ENCODE assay signal across 16 mouse cellular contexts in the genomic region with DNA sequence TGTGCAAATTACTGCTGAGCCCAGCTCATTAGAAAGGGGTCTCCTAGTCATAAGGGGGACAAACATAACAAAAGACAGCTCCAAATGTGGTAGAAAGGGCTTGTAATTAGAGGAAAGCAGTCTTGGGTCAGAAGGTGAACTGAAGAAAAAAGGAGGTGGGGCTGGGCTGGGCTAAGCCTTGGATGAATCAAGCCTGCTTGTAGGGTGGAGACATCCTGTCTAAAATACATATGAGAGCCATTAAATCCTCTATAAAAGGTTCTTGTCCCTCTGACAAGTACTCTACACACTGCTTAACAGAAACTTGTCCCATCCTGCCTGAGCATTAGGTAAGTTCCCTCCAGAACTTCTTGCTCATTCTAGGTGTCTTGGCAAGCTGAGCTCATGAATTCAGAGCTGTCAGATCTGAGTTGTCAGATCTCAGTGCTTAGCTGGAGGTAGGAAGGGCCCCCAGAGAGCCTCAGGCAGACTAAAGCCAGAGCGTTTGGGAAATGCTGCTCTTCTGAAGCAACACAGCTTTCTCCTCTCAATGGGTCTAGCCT. TPM values are rescaled to one million over a fixed set of nuclear protein-coding genes. Genes with fewer than 3 reads are reported as not detected.
"Had no signal": no experiment of that assay in that cellular context is flagged by ENCODE, and none has a peak within 500 bp of the region (broad histone marks: within the 10 kb centered on the region; RNA-seq: fewer than 3 reads in every experiment).

A gene (plus strand): TSS at position 278 of the 542 bp plus-strand sequence.

- H3K4me1 ChIP-seq: kidney, embryonic 15.5 days; limb, embryonic 12.5 days; midbrain, embryonic 13.5 days had no signal

- DNase-seq: kidney, adult 2 months; kidney, postnatal 25 days; lung, adult 18-20 months; thymus, postnatal 4 days had no signal

- H3K36me3 ChIP-seq: kidney, embryonic 15.5 days; limb, embryonic 12.5 days; midbrain, embryonic 13.5 days had no signal

- H3K9me3 ChIP-seq: kidney, embryonic 15.5 days; limb, embryonic 12.5 days; midbrain, embryonic 13.5 days had no signal

- ATAC-seq: midbrain, embryonic 13.5 days had no signal

- H3K4me3 ChIP-seq: kidney, embryonic 15.5 days; limb, embryonic 12.5 days; midbrain, embryonic 13.5 days had no signal

- H3K27me3 ChIP-seq: kidney, embryonic 15.5 days; limb, embryonic 12.5 days; midbrain, embryonic 13.5 days had no signal

- H3K4me2 ChIP-seq: kidney, embryonic 15.5 days; limb, embryonic 12.5 days; midbrain, embryonic 13.5 days had no signal

- H3K9ac ChIP-seq: kidney, embryonic 15.5 days; limb, embryonic 12.5 days; liver, embryonic 14.5 days; midbrain, embryonic 13.5 days had no signal

- H3K27ac ChIP-seq: kidney, embryonic 15.5 days; limb, embryonic 12.5 days; liver, embryonic 14.5 days; midbrain, embryonic 13.5 days had no signal

RNA-seq across cellular contexts. Expression of the gene that starts here (rescaled TPM):
- total RNA-seq: layer of hippocampus, postnatal 25 days; left cerebral cortex, adult 8-10 months; left cerebral cortex, postnatal 25 days; liver, adult 2 months had no signal
- polyA plus RNA-seq: kidney, adult 2 months; kidney, embryonic 15.5 days; limb, embryonic 12.5 days; liver, adult 2 months; liver, embryonic 14.5 days; lung, embryonic 16.5 days; midbrain, embryonic 13.5 days; midbrain, postnatal 0 days; neural tube, embryonic 14.5 days; stomach, embryonic 14.5 days had no signal
